Mouse (Mus musculus): Measurements from ENCODE around the gene Shank3.

Shank3 gene

DNA sequence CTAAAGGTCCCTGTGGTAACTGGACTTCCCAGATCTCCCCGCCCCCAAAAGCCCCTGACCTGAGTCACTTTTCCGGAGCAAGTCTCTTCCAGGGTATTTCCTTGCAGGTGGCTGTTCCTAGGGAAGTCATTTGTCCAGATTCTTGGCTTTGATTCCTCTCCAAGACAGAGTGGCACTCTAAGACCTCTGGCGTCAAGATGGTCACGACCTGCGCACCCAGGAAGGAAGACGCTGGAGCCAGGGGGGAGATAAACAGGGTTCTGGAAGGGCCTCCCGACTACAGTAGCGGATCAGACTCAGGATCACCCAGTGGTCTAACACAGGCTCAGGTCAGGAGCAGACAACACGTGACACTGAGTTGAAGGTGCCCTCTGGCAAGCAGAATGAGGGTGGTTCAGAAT, 22.3 kb upstream of the Shank3 start, which contains the start of gene Arsa:
TSS of gene Arsa (minus strand) at position 335 of the 401 bp plus-strand sequence.
- in situ Hi-C loops (cut with MboI, MseI), result no loop called here

DNA sequence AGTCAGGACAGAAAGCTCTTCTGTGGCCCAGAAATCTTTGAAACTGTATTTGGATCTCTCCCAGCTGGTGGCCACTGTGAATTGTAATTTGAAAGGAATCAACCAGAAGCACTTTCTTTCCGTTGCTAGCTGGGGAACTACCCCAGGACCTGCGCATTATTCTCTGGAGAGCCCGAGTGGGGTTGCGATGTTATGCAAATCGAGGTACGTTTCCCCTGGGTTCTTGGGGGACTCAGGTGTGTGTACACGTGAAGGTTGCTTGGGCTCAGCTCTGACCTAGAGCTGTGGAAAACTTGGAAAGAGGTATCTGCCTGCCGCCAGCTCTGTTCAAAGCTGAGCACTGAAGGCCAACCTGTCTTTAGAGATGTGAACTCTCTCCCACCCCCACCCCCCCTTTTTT, 21.6 kb upstream of the Shank3 start:
- in situ Hi-C loops (cut with MboI, MseI), result no loop called here

DNA sequence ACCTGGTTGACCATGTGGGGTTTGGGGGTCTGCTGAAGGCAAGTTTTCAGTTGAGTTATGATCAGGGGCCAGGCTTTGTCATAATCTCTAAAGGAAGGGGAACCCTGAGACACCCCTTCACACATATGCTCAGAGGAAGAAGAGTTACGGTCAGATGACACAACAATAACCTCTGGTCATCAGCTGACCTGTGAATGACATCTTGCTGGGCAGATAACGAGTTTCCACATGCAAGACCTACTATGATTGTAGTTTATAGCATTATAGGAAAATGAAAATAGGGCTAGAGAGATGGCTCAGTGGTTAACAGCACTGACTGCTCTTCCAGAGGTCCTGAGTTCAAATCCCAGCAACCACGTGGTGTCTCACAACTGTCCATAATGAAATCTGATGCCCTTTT, 20.8 kb upstream of the Shank3 start:
- in situ Hi-C loops (cut with MboI, MseI), result no loop called here

DNA sequence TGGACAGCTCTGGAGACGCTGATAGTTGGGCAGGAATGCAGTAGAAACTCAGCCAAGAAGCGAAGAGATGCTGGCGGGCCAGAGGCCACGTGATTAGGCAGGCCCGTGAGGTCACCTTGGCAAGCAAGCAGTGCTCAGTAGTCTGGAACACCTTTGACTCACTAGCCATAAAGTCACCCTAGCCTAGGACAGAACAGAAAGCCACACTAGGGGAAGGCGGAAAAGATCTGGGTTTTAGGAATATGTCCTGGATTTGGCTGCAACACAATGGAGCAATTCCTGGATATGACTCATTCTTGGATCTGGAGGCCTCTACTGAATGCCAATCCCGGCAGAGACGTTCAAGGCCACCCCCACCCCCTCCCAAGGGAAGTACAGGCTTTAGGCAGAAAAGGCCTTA, 18.8 kb upstream of the Shank3 start:
- in situ Hi-C loops (cut with MboI, MseI), result no loop called here

DNA sequence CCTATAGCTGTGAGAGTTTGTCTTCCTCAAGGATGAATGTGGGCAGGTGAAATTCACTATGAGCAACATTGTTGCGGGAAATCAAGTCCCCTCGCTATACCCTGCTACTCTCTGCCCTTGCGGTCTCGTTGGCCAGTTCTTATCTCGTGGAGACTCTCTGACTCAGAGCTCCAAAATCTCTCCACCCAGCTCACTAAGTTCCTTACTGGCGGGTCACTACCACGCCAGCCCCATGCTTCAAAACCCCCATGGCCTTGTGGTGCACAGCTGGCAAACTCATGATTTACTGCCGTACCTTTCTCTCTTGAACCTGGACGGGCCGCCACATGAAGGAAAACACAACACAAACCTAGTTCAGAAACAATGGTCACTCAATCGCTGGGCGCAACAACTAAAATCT, 11.2 kb upstream of the Shank3 start:
- in situ Hi-C loops (cut with MboI, MseI), result no loop called here

DNA sequence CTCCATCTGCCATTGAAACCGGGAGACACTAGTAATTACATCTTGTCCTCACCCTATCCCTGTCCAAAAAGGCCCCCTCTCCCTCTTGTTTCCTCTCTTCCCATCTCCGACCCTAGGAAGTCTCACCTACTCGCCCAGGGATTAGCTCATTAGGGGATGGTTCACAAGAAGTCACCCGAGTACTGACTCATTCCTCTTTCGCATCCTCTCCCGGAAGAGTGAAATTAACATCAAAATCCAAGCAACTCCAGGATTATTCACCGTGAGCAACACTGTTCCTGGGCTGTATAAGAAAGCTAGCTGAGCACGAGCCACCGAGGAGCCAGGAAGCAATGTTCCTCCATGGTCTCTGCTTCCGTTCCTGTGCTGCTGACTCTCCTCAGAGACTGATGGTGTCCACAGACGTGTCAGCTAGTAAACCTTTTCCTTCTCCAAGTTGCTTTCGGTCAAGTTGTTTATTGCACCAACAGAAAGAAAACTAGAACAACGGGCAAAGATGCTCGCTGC, 10.8 kb upstream of the Shank3 start:
- in situ Hi-C loops (cut with MboI, MseI), result no loop called here

DNA sequence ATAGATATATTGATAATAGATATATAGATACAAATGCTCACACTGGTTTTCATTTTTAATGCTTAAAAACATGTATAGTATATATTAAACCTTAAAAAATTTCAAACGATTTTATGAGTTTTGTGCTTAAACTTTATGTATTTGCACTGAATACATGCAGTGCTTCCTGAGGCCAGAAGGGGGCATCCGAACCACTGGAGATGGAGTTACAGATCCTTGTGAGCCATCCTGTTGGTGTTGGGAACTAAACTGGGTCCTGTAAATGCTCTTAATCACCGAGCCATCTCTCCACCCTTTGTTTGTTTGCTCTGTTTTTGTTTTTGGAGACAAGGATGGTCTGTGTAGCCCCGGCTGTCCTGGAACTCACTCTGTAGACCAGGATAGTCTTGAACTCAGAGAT, 4.5 kb upstream of the Shank3 start:
- in situ Hi-C loops (cut with MboI, MseI), result no loop called here

DNA sequence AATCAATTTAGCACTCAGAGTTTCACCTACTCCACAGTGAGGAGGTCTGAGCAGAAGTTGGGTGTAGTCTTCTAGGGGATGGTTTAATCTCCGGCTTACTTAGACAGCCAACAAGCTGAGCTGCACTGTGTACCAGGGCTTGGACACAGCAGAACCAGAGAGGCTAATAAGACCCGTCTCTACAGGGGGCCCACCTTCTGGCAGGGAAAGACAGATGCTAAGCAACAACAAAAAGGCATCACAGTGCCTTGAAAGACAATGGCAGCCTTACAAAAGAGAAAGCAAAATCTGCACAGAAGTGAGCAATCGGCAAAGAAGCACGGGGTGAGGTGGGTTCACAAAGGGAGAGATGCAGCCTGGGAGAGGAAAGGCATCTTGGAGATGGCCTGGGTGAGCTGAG, 3.3 kb upstream of the Shank3 start:
- in situ Hi-C loops (cut with MboI, MseI), result no loop called here

DNA sequence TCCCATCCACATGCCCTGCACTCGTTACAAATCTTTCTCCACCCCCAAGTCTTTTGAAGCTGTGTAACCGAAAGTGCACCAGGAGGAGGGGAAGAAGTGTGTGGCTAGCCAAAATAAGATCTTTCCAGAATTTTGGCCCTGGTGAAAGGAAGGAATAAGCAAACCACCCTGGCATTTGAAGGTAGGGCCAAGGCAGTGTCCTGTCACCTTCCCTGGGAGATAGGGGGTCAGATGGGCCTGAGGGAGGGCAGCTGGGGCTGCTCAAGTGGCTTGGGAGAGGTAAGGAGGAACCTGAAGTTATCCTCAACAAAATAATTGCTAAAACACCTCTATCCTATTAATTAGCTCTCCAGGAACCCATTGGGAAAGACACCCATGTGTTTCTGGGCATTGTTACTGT, 2.6 kb upstream of the Shank3 start:
- in situ Hi-C loops (cut with MboI, MseI), result no loop called here

DNA sequence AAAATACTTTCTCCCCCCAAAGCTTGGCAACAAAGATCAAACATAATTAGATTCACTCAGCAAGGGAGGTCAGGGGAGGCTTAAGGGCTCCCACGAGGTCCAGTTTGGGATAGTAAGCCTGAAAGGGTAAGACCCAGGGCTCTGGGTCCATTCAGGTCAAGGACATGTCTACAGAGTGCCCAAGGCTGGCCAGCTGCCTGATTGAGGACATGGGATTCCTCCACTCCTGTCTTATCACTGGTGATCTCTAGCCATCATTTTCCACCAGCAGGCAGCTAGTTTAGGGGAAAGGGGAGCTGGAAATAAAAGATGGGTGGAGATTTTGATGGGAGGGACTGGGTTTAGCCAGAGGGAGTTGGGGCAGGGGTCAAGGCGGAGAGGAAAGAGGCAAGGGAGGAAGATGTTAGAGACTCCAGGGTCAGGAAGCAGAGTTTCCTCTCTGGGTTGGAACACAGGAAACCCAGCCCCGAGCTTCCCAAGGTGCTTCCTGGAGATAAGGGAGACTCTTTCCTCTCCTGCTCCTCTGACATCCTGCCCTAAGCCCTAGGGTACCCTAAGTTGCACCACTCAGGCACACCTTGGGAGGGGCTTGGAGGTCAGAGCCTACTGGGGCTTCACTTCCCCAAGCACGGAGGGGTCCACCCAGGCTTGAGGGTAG, 1.9 kb upstream of the Shank3 start:
- in situ Hi-C loops (cut with MboI, MseI), result no loop called here

DNA sequence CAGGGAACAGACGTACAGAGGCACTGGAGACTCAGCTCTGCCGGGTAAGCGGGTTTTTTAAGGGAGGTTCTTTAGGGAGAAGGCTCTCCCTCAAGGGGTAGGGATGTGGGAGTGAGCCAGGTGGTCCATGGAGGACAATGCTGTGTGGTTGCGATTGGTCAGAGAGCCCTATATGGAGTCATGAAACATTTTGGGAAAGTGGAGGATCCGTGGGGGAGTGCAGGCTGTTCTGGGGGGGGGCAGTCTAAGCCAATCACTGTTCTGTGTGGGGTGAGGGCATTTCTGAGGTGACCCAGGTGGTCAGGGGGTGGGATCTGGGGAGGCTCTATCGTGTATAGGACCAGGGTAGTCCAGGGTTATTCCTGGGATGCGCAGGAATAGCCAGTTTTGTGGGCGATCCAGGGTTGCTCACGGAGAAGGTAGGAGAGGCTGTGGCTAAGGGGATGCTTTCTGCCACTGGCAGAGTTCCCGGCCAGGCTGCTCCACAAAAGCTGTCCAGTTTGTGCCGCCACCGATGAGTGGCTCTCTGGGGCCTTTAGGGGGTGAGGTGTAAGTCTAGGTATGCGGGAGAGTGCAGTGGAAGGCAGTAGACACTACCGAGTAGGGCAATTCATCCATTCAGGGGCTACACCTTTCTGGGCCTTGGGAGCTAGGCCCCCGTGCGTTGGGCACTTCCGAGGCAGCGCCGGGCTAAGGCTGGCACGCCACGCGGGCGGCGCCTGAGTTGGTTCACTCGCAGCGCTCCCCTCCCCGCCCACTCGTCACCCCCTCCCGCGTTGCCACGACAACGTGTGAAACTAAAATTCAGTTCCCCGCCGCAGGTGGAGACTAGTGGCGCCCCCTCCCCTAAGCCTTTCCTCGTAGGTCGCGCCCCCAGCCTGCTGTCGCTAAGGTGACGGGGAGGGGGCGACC, 1.1 kb upstream of the Shank3 start:
- in situ Hi-C loops (cut with MboI, MseI), result no loop called here

DNA sequence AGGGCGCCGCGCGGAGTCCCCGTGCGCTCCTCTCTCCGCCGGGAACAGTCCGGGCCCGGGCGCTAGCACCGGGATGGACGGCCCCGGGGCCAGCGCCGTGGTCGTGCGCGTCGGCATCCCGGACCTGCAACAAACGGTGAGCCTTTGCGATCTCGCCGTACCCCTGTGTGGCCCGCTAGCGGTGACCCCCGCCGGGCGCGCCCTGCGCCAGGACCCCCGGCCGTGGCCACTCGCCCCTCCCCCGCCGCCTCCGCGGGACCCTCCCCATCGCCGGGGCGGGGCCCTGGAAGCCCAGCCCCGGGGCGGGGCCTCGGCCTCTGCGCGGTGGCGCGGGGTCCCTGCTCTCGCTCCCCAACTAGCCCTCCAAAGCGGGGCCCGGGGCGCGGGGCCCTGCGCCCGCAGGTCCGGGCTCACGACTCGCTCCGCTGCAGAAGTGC, 379 bp downstream of the Shank3 start:
- in situ Hi-C loops (cut with MboI, MseI), result no loop called here

DNA sequence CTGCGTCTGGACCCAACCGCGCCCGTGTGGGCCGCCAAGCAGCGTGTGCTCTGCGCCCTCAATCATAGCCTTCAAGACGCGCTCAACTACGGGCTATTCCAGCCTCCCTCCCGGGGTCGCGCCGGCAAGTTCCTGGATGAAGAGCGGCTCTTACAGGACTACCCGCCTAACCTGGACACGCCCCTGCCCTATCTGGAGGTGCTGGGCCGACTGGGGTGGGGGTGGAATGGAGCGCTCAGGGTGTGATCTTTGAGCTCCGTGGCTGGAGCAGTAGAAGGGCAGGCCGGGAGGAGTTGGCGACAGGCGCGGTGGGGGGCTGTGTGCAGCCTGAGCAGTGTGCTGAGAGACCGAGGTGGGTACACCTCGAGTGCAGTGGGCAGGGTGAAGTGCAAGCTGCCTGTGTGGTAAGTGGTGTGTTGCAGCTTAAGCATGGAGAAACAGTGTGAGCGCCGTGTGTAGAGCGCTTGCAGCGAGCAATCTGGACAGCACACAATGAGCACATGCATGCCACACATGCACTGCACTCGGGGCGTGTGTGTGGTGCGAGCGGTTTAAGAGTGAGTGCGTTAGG, 883 bp downstream of the Shank3 start:
- in situ Hi-C loops (cut with MboI, MseI), result no loop called here

DNA sequence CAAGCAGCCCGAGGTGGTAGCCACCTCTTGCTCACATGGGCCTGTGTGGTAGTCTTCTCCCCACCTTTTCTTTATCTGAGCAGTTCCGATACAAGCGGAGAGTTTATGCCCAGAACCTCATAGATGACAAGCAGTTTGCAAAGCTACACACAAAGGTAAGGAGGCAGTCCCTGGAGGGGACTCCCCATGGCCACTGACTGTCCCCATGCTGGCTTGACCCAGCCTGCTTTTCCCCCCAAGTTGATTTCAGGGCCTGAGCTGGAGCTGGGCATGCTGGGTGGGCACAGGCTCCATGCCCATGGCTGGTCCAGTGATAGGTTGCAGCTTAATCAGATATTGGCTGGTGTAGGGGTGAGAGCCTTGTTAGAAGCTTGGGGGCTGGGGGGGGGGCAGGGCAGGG, 1.9 kb downstream of the Shank3 start:
- in situ Hi-C loops (cut with MboI, MseI), result no loop called here

DNA sequence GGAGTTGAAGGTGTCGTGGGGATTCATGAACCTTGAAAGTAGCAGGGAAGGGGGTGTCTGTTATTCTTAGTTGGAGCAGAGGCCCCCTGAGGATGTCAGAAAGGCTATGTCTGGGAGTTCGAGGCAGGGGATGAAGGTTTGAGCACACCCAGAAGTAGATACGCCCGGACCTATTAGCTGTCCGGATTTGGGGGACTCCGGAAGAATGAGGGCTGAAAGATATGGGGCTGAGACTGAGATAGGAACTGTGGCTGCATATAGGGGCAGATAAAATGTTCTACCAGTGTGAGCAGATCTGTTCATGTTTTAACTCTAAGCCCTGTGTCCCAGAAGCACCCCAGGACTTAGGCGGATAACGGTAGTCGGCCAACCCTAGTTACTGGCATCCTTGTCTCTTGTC, 5.4 kb downstream of the Shank3 start:
- in situ Hi-C loops (cut with MboI, MseI), result no loop called here

DNA sequence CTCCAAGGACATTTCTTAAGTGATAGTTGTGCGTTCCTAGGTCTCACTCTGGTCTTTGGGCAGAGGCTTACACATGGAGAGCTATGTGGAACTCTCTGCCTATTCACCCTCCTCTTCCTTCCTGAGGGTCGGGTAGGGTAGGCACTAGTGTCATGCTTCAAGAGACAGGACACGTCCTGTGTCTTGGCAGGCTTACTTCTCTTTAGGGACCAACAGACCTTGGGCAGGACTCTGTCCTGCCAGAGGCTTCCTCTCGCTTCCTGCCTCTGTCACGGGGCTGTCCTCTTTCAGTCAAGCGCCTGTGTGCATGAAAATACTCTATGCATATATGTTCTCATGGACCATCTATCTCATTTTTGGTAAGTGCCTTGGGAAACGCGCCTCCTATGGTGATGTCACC, 8.3 kb downstream of the Shank3 start:
- in situ Hi-C loops (cut with MboI, MseI), result no loop called here

DNA sequence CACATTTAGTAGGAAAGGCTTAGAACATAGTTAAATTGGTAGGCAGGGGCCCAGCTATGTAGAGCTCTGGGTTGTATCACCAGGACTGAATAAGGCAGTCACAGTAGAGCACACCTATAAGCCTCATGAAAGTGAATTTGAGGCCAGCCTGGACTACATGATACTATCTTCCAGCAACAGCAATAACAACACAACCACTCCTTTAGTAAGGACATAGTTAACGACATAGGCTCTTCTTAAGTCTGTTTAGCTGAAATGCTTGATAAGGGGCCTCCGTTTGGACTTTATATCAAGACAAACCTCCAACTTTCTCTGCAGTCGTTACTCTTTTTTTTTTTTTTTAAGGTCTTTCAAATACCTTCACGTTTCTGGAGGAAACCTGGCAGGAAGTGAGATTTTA, 13.3 kb downstream of the Shank3 start:
- in situ Hi-C loops (cut with MboI, MseI), result no loop called here

DNA sequence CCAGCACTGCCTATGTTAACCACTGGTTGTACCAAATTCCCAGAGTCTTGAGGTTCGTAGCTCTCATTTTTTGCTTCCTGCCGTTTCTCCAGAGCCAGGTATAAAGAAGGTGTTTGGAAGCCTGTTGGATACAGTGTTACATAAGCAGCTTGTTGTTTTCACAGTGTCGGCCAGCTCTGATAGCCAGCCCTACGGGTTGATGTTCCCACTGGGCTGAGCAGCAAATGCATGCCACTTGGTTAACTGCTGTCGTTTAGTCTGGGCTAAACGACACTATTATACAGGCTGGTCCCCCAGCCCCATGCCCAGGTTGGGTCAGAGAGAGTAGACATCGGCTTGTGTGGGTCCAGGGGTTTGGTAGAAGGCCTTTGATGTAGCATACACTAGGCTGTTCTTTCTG, 22.5 kb downstream of the Shank3 start:
- in situ Hi-C loops (cut with MboI, MseI), result no loop called here

DNA sequence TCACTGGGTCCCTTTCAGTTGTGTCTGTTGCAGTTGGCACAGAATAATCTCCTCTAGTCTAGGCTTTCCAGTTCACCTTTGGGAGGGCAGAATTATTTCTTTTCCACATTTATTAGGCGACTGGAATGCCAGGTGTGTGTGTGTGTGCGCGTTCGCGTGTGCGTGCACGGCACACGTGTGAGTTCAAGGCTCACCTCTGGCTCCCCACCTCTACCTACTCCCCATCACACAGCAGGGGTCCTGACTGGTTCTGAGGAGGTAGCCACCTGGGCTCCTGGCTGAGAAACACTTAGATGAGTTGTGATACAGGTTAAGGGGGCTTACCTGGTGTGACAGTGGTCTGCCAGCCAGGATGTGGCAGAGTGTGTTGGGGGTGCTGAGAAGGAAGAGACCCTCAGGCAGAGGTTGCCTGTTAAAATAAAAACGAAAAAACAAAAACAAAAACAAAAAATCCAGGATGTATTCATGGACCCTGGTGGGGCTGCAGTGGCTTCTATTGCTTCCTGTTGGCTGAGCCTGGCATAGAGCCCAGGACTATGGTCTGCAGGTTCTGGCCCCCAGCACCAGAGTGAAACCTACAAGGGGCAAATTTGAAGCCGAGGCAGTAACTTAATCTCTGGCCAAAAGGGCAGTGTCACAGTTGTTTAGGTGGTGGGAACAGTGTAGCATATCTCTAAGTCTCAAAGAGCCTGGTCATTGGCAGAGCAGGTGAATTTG, 23.3 kb downstream of the Shank3 start:
- in situ Hi-C loops (cut with MboI, MseI), result no loop called here

DNA sequence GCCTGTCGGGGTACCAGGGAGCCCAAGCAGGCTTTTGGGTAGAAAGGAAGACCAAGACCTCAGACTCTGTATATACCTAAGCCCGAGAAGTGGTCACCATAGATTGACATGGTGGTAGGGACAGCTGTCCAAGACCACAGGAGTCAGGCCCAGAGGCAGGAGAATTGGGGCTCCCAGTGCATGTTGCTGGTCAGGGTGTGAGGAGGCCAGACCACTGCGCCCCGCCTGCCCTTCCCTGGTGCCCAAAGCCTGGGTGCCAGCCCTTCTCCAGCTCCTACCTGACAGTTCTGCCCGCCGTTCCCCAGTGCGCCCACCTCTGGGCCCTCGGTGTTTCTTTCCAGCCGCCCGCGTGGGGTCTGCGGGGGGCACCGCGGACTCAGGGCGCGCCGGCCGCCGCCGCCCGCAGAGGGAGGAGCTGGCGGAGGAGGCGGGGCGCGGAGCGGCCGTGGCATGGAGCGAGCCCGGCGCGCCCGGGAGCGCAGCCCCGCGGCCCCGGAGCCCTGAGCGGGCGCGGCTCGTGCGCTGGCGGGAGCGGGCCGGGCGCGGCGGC, 23.9 kb downstream of the Shank3 start:
- in situ Hi-C loops (cut with MboI, MseI), result no loop called here

DNA sequence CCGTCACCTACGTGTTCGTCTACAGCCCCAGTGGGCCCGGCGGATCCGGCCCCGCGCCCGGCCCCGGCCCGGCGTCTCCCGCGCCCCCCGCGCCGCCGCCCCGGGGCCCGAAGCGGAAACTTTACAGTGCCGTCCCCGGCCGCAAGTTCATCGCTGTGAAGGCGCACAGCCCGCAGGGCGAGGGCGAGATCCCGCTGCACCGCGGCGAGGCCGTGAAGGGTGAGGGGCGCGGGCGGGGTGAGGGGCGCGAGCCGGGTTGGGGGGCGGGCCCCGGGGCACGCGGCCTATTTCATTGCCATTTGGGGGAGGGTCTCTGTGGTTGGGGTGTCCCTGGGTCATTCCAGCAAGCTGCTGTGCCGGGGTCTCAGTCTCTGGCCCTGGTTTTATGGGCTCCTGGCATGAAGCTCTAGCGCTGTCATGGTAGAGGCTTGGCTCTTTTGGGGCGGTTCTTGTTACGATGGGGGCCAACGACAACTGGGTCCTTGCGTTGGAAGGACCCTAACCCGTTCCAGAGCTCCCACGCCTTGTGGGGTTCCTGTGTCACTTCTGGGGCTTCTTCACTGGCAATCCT, 24.7 kb downstream of the Shank3 start:
- in situ Hi-C loops (cut with MboI, MseI), result no loop called here
